Mouse (Mus musculus): ENCODE measurements around the gene Esrrg. TPM values are rescaled to one million over a fixed set of nuclear protein-coding genes. Genes with fewer than 3 reads are reported as not detected.

Esrrg gene
- polyA plus RNA-seq, 1 experiment from 2014 or later = 14.6 TPM

DNA sequence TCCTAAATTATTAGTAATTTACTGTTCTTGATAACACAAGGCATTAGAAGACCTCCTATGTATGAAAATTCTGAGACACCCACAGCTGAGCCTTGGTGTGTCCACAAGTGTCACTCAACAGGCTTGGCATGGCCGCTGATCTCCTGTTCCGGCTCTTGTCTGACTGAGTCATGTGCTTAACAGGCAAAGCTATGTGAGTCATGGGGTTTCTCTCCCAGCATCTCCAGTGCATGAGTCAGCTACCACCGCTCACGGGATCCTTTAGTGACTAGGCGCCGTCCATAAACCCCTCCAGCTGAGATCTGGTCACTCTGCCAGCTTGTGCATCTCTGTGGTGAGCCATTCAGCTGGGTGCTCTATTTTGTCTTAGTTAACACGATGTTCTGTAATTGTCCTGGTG, 302.1 kb downstream of the Esrrg start:
- DNase-seq (ENCODE audit: low spot score) (no peak), ATAC-seq (ENCODE audit: low FRiP score) (no peak)
- no peaks in the 10 kb centered on the region for H3K27me3 ChIP-seq (ENCODE audit: control insufficient read depth, insufficient read depth, low read length)
- H3K9ac ChIP-seq (ENCODE audit: low read depth, low read length) = no peak overlapping the region
- WGBS = 91% methylated on average over 7 of the region's 7 CpGs
- no peak overlapping the region for H3K4me2 ChIP-seq (replicated peaks; ENCODE audit: low read depth, low read length)
- no peaks in the 10 kb centered on the region for H3K36me3 ChIP-seq (ENCODE audit: control insufficient read depth, insufficient read depth, low read length)
- no peaks in the 10 kb centered on the region for H3K9me3 ChIP-seq (ENCODE audit: control insufficient read depth, low read length)
- no peak overlapping the region for H3K4me3 ChIP-seq (ENCODE audit: low read depth, low read length)
- H3K27ac ChIP-seq (ENCODE audit: low read depth, low read length) = no peak overlapping the region
- no peaks in the 10 kb centered on the region for H3K4me1 ChIP-seq (replicated peaks; ENCODE audit: control insufficient read depth, insufficient read depth, low read length)

DNA sequence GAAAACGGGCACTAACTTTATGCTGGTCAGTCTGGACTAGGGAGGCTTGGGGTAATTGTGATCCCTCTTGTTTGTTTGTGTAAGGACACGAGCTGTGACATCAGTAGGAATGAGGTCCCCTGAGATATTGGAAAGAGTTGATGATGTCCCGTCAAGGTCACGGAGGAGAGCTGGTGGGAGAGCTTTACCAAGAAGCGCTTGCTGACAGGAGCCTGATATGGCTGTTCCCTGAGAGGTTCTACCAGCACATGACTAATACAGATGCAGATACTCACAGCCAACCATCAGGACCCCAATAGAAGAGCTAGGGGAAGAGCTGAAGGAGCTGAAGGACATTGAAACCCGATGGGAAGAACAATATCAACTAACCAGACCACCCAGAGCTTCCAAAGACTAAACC, 302.6 kb downstream of the Esrrg start:
- no peaks in the 10 kb centered on the region for H3K4me1 ChIP-seq (replicated peaks; ENCODE audit: control insufficient read depth, insufficient read depth, low read length)
- DNase-seq (ENCODE audit: low spot score) = no peak
- H3K36me3 ChIP-seq (ENCODE audit: control insufficient read depth, insufficient read depth, low read length) = no peaks in the 10 kb centered on the region
- no peak overlapping the region for H3K9ac ChIP-seq (ENCODE audit: low read depth, low read length)
- no peak overlapping the region for H3K4me3 ChIP-seq (ENCODE audit: low read depth, low read length)
- no peaks in the 10 kb centered on the region for H3K9me3 ChIP-seq (ENCODE audit: control insufficient read depth, low read length)
- no peak overlapping the region for H3K27ac ChIP-seq (ENCODE audit: low read depth, low read length)
- no peaks in the 10 kb centered on the region for H3K27me3 ChIP-seq (ENCODE audit: control insufficient read depth, insufficient read depth, low read length)
- no peak for ATAC-seq (ENCODE audit: low FRiP score)
- H3K4me2 ChIP-seq (replicated peaks; ENCODE audit: low read depth, low read length) = no peak overlapping the region
- 77% methylated on average over 6 of the region's 6 CpGs for WGBS

DNA sequence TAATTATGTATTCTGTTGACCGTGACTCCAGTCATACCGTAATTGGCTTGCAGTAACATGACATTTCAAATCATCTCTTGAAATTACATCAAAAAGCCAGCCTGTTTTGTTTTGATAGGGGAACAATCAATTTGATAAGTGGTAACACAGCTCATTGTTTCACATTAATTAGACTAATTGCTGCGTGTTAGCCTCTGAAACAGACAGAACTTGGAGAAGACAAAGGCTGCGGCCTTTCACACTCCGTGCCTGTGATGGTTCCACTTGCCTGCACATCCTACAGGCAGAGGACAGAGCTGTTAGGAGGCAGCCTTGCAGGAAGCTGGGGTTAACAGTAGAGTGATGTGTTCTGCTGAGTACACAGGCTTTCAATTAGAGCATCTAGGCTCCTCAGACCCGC, 309.7 kb downstream of the Esrrg start:
- 67% methylated on average over 6 of the region's 6 CpGs for WGBS
- no peaks in the 10 kb centered on the region for H3K9me3 ChIP-seq (ENCODE audit: control insufficient read depth, low read length)
- H3K27me3 ChIP-seq (ENCODE audit: control insufficient read depth, insufficient read depth, low read length) = no peaks in the 10 kb centered on the region
- ATAC-seq (ENCODE audit: low FRiP score) (no peak), DNase-seq (ENCODE audit: low spot score) (no peak)
- no peak overlapping the region for H3K9ac ChIP-seq (ENCODE audit: low read depth, low read length)
- H3K4me1 ChIP-seq (replicated peaks; ENCODE audit: control insufficient read depth, insufficient read depth, low read length) = no peaks in the 10 kb centered on the region
- H3K27ac ChIP-seq (ENCODE audit: low read depth, low read length) = no peak overlapping the region
- no peaks in the 10 kb centered on the region for H3K36me3 ChIP-seq (ENCODE audit: control insufficient read depth, insufficient read depth, low read length)
- no peak overlapping the region for H3K4me2 ChIP-seq (replicated peaks; ENCODE audit: low read depth, low read length)
- H3K4me3 ChIP-seq (ENCODE audit: low read depth, low read length) = no peak overlapping the region

- no peak overlapping the region for H3K4me3 ChIP-seq (ENCODE audit: low read depth, low read length)
- no peak overlapping the region for H3K9ac ChIP-seq (ENCODE audit: low read depth, low read length)
- no peaks in the 10 kb centered on the region for H3K27me3 ChIP-seq (ENCODE audit: control insufficient read depth, insufficient read depth, low read length)
- ATAC-seq (ENCODE audit: low FRiP score) = no peak
- no peaks in the 10 kb centered on the region for H3K36me3 ChIP-seq (ENCODE audit: control insufficient read depth, insufficient read depth, low read length)
- 90% methylated on average over 4 of the region's 4 CpGs for WGBS
- no peak overlapping the region for H3K27ac ChIP-seq (ENCODE audit: low read depth, low read length)
- H3K9me3 ChIP-seq (ENCODE audit: control insufficient read depth, low read length) = no peaks in the 10 kb centered on the region
- no peak overlapping the region for H3K4me2 ChIP-seq (replicated peaks; ENCODE audit: low read depth, low read length)
- H3K4me1 ChIP-seq (replicated peaks; ENCODE audit: control insufficient read depth, insufficient read depth, low read length) = no peaks in the 10 kb centered on the region
- no peak for DNase-seq (ENCODE audit: low spot score)
Measured at GRCm38 (mm10) chr1:187918939-187919338, 310.3 kb downstream of the Esrrg start.

DNA sequence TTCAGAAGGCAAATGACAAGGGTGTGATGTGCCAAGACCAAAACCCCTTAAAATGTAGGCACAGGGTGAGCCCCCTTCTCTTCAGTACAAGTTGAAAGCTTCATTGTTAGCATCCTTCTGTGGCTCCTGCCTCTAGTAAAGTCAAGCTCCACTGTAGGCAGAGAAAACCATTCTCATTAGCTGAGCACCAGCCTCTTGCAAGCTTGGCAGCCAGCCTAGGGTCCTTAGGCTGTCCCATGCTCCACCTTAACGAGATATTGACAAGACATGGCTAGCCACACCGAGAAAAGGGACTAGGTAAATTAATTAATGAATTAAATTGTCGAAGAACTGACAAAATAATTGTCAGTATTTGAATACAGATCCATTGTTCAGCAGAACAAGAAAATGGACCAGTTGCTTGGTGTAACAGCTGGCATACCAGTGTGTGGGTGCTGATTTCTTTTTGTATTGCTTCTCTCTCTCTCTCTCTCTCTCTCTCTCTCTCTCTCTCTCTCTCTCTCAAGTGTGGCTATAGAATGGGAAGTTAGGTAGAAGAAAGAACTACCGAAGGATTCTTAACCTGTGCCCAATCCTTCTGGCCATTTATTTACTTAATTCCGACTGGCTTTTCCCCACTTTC, 311.7 kb downstream of the Esrrg start:
- H3K27me3 ChIP-seq (ENCODE audit: control insufficient read depth, insufficient read depth, low read length) = no peaks in the 10 kb centered on the region
- H3K27ac ChIP-seq (ENCODE audit: low read depth, low read length) = no peak overlapping the region
- no peaks in the 10 kb centered on the region for H3K4me1 ChIP-seq (replicated peaks; ENCODE audit: control insufficient read depth, insufficient read depth, low read length)
- no peak overlapping the region for H3K4me3 ChIP-seq (ENCODE audit: low read depth, low read length)
- H3K9ac ChIP-seq (ENCODE audit: low read depth, low read length) = no peak overlapping the region
- H3K4me2 ChIP-seq (replicated peaks; ENCODE audit: low read depth, low read length) = no peak overlapping the region
- ATAC-seq (ENCODE audit: low FRiP score) (no peak), DNase-seq (ENCODE audit: low spot score) (no peak)
- 80% methylated on average over 5 of the region's 5 CpGs for WGBS
- H3K9me3 ChIP-seq (ENCODE audit: control insufficient read depth, low read length) = no peaks in the 10 kb centered on the region
- H3K36me3 ChIP-seq (ENCODE audit: control insufficient read depth, insufficient read depth, low read length) = no peaks in the 10 kb centered on the region

DNA sequence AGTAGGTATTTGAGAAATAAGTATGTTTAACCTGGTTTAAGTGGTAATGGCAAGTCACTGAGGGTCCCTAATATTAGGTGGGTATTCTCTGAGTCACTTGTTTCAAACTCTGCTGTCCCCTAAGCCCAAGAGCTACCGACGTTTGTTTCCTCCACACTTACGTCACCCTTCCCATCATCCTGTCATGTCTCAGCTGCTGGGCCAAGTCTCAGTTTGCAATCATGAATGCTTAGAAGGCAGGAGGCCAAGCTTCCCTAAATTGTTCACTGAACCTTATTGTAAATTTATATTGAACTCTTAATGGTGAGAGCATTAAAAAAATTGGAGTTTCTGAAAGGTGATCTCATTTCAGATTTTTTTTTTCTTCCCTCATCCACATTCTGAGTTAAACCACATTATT, 322.6 kb downstream of the Esrrg start:
- Histone ChIP-seq H3K27ac (ENCODE audit: low read depth, low read length) (no peak overlapping the region), H3K27me3 (ENCODE audit: control insufficient read depth, insufficient read depth, low read length) (no peaks in the 10 kb centered on the region), H3K4me1 (replicated peaks; ENCODE audit: control insufficient read depth, insufficient read depth, low read length) (no peaks in the 10 kb centered on the region), H3K36me3 (ENCODE audit: control insufficient read depth, insufficient read depth, low read length) (no peaks in the 10 kb centered on the region), H3K9me3 (ENCODE audit: control insufficient read depth, low read length) (no peaks in the 10 kb centered on the region), H3K9ac (ENCODE audit: low read depth, low read length) (no peak overlapping the region), H3K4me3 (ENCODE audit: low read depth, low read length) (no peak overlapping the region), H3K4me2 (replicated peaks; ENCODE audit: low read depth, low read length) (no peak overlapping the region)
- 82% methylated on average over 3 of the region's 3 CpGs for WGBS
- DNase-seq (ENCODE audit: low spot score) = no peak
- ATAC-seq (ENCODE audit: low FRiP score) = no peak

DNA sequence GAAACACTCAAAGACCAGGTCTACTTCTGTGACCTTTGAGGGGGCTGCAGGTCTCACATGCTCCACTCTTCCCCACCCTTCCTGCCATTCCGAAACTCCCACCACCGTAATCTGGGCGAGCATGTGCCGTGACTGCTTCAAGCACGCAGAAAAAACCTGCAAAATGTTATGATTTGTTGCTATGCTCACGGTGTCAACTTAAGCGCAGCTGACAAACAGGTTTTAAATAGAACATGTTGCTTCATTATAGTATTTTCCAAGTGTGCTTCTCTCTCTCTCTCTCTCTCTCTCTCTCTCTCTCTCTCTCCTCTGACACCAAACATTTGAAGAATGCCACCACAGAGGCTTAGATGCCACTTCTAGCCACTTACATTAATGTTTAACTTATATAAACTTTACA, 330.1 kb downstream of the Esrrg start:
- Histone ChIP-seq H3K4me2 (replicated peaks; ENCODE audit: low read depth, low read length) (no peak overlapping the region), H3K36me3 (ENCODE audit: control insufficient read depth, insufficient read depth, low read length) (no peaks in the 10 kb centered on the region), H3K9ac (ENCODE audit: low read depth, low read length) (no peak overlapping the region), H3K4me1 (replicated peaks; ENCODE audit: control insufficient read depth, insufficient read depth, low read length) (no peaks in the 10 kb centered on the region), H3K4me3 (ENCODE audit: low read depth, low read length) (no peak overlapping the region), H3K9me3 (ENCODE audit: control insufficient read depth, low read length) (no peaks in the 10 kb centered on the region), H3K27me3 (ENCODE audit: control insufficient read depth, insufficient read depth, low read length) (no peaks in the 10 kb centered on the region), H3K27ac (ENCODE audit: low read depth, low read length) (no peak overlapping the region)
- ATAC-seq (ENCODE audit: low FRiP score) = no peak
- 87% methylated on average over 7 of the region's 7 CpGs for WGBS
- DNase-seq (ENCODE audit: low spot score) = no peak

- H3K36me3 ChIP-seq (ENCODE audit: control insufficient read depth, insufficient read depth, low read length) = no peaks in the 10 kb centered on the region
- H3K4me1 ChIP-seq (replicated peaks; ENCODE audit: control insufficient read depth, insufficient read depth, low read length) = no peaks in the 10 kb centered on the region
- H3K27ac ChIP-seq (ENCODE audit: low read depth, low read length) = no peak overlapping the region
- whole genome bisulfite sequencing = 33% methylated on average over 4 of the region's 4 CpGs
- DNase-seq (ENCODE audit: low spot score) (no peak), ATAC-seq (ENCODE audit: low FRiP score) (no peak)
- no peak overlapping the region for H3K4me3 ChIP-seq (ENCODE audit: low read depth, low read length)
- H3K4me2 ChIP-seq (replicated peaks; ENCODE audit: low read depth, low read length) = no peak overlapping the region
- H3K9me3 ChIP-seq (ENCODE audit: control insufficient read depth, low read length) = no peaks in the 10 kb centered on the region
- H3K27me3 ChIP-seq (ENCODE audit: control insufficient read depth, insufficient read depth, low read length) = no peaks in the 10 kb centered on the region
- no peak overlapping the region for H3K9ac ChIP-seq (ENCODE audit: low read depth, low read length)
Measured at GRCm38 (mm10) chr1:187939078-187939477, 330.5 kb downstream of the Esrrg start.

GRCm38 (mm10) chr1:187951506-187951905, 342.9 kb downstream of the Esrrg start:
- H3K4me2 ChIP-seq (replicated peaks; ENCODE audit: low read depth, low read length) = no peak overlapping the region
- H3K9me3 ChIP-seq (ENCODE audit: control insufficient read depth, low read length) = no peaks in the 10 kb centered on the region
- H3K9ac ChIP-seq (ENCODE audit: low read depth, low read length) = no peak overlapping the region
- H3K27me3 ChIP-seq (ENCODE audit: control insufficient read depth, insufficient read depth, low read length) = no peaks in the 10 kb centered on the region
- H3K36me3 ChIP-seq (ENCODE audit: control insufficient read depth, insufficient read depth, low read length) = no peaks in the 10 kb centered on the region
- no peaks in the 10 kb centered on the region for H3K4me1 ChIP-seq (replicated peaks; ENCODE audit: control insufficient read depth, insufficient read depth, low read length)
- no peak overlapping the region for H3K4me3 ChIP-seq (ENCODE audit: low read depth, low read length)
- WGBS = 76% methylated on average over 3 of the region's 3 CpGs
- DNase-seq (ENCODE audit: low spot score) (no peak), ATAC-seq (ENCODE audit: low FRiP score) (no peak)
- no peak overlapping the region for H3K27ac ChIP-seq (ENCODE audit: low read depth, low read length)

Measured in hindbrain, embryonic 11.5 days (tissue).